Mouse (Mus musculus) spleen, adult 2 months (tissue): ENCODE results near the gene Lrrn3.

ENCODE experiments used
- CTCF ChIP-seq: fragments of 200-500 bp; IDR thresholded peaks from 2 replicates; pipeline ENCODE4 v1.5.1; 2011; ENCODE audit warnings: mild to moderate bottlenecking, inconsistent platforms; ENCODE audit not compliant: insufficient read depth, insufficient read length, insufficient replicate concordance; ENCODE audit errors: extremely low read depth
- POLR2A ChIP-seq: fragments of 200-500 bp; IDR thresholded peaks from 2 replicates; pipeline ENCODE4 v1.6.1; 2011; ENCODE audit warnings: low read depth, low read length, inconsistent platforms

GRCm38 (mm10) chr12:41436206-41436985 is 49.8 kb downstream of the Lrrn3 start:
- no peak for TF ChIP-seq CTCF
- no peak for TF ChIP-seq POLR2A
